Mouse (Mus musculus) heart, adult 2 months (tissue): Measurements from ENCODE around the gene Epo. TPM values are rescaled to one million over a fixed set of nuclear protein-coding genes. Genes with fewer than 3 reads are reported as not detected.

Experiments used
- DNase-seq, 2 experiments: peaks; one replicate each; pipeline ENCODE4 v3.0.0; 2021
- H3K27ac ChIP-seq: fragments of 200-600 bp; 2 replicates; pipeline ENCODE4 v1.8.1; 2022
- H3K27me3 ChIP-seq: fragments of 200-500 bp; 2 replicates; pipeline ENCODE4 v1.6.1; 2012; ENCODE audit warnings: mild to moderate bottlenecking, low read length, inconsistent platforms, mixed read lengths; ENCODE audit not compliant: control insufficient read depth, insufficient read depth
- H3K36me3 ChIP-seq: fragments of 200-500 bp; 2 replicates; pipeline ENCODE4 v1.6.1; 2012; ENCODE audit warnings: low read length, inconsistent platforms; ENCODE audit not compliant: control insufficient read depth, insufficient read depth
- H3K4me1 ChIP-seq: fragments of 200-500 bp; 2 replicates; pipeline ENCODE4 v1.6.1; 2011; ENCODE audit warnings: low read length; ENCODE audit not compliant: control insufficient read depth, insufficient read depth
- H3K4me3 ChIP-seq: fragments of 200-600 bp; 2 replicates; pipeline ENCODE4 v1.8.1; 2022
- H3K79me2 ChIP-seq: fragments of 200-500 bp; replicated peaks from 2 replicates; pipeline ENCODE4 v1.6.1; 2012; ENCODE audit warnings: mild to moderate bottlenecking, inconsistent platforms, low read length, moderate library complexity, mixed read lengths; ENCODE audit not compliant: control insufficient read depth, insufficient read depth
- H3K9ac ChIP-seq: fragments of 200-500 bp; 2 replicates; pipeline ENCODE4 v1.6.1; 2012; ENCODE audit warnings: low read depth, mild to moderate bottlenecking, control low read depth, inconsistent platforms, low read length, mixed read lengths
- CTCF ChIP-seq: fragments of 200-600 bp; IDR thresholded peaks from 2 replicates; pipeline ENCODE4 v1.8.1; 2022; ENCODE audit warnings: antibody characterized with exemption, mild to moderate bottlenecking, moderate library complexity
- EP300 ChIP-seq: fragments of 200-500 bp; IDR thresholded peaks from 2 replicates; pipeline ENCODE4 v1.6.1; 2011; ENCODE audit warnings: low read depth, low read length, control low read depth; ENCODE audit not compliant: insufficient read depth
- POLR2A ChIP-seq: fragments of 200-500 bp; IDR thresholded peaks from 2 replicates; pipeline ENCODE4 v1.6.1; 2011; ENCODE audit warnings: mild to moderate bottlenecking, low read depth, low read length, control low read depth; ENCODE audit not compliant: insufficient read depth
- WGBS: fragments of 180-500 bp; shearing (Covaris S2); methylation state at CpG from one replicate; pipeline ENCODE4 v1.1.7; 2018; 5-methylcytosine and 5-hydroxymethylcytosine counted together
- intact Hi-C: fragments of 180-260 bp; cut with DNase I; formaldehyde crosslinking; loops from one replicate; pipeline ENCODE4 v1.15.1; 2025
- microRNA-seq, 2 experiments: library from miRNA; unstranded; fragments of <30 nt; microRNA quantifications; one replicate each; pipeline ENCODE4 v1.2.0; 2021
- polyA plus RNA-seq: library from polyadenylated mRNA; depleted of rRNA; stranded (reverse); fragments of >200 nt; gene quantifications from 2 replicates; pipeline ENCODE4 v1.2.3, GENCODE M21; 2012; rRNA removed
- total RNA-seq, 2 experiments: library from RNA; stranded (reverse); gene quantifications; 2 replicates each; pipeline ENCODE4 v1.2.3; 2021

Gene Epo
- total and polyA plus RNA-seq, 3 experiments = not detected

- Histone ChIP-seq H3K4me3 (no peak overlapping the region), H3K27ac (no peak overlapping the region), H3K36me3 (no peaks in the 10 kb centered on the region), H3K27me3 (no peaks in the 10 kb centered on the region), H3K79me2 (no peaks in the 10 kb centered on the region), H3K4me1 (no peaks in the 10 kb centered on the region), H3K9ac (no peak overlapping the region)
- TF ChIP-seq CTCF = no peak
- no peak for TF ChIP-seq EP300
- TF ChIP-seq POLR2A = no peak
- intact Hi-C loops = no loop called here
- no peak for DNase-seq
Observed at GRCm38 (mm10) chr5:137445536-137445935, 87.5 kb downstream of the Epo start.

GRCm38 (mm10) chr5:137440216-137440855, 92.7 kb downstream of the Epo start:
- intact Hi-C loops = no loop called here
- H3K9ac ChIP-seq = no peak overlapping the region
- H3K27me3 ChIP-seq = no peaks in the 10 kb centered on the region
- WGBS = 69% methylated on average over 11 of the region's 11 CpGs
- no peaks in the 10 kb centered on the region for H3K4me1 ChIP-seq
- no peak for DNase-seq
- no peak overlapping the region for H3K27ac ChIP-seq
- no peak for TF ChIP-seq CTCF
- TF ChIP-seq POLR2A = no peak
- TF ChIP-seq EP300 = no peak
- H3K79me2 ChIP-seq = no peaks in the 10 kb centered on the region
- H3K36me3 ChIP-seq = no peaks in the 10 kb centered on the region
- H3K4me3 ChIP-seq = no peak overlapping the region

GRCm38 (mm10) chr5:137433889-137434288, 99.2 kb downstream of the Epo start:
- Histone ChIP-seq H3K9ac (no peak overlapping the region), H3K4me3 (no peak overlapping the region), H3K36me3 (no peaks in the 10 kb centered on the region), H3K27me3 (no peaks in the 10 kb centered on the region), H3K79me2 (no peaks in the 10 kb centered on the region), H3K27ac (no peak overlapping the region), H3K4me1 (no peaks in the 10 kb centered on the region)
- DNase-seq = no peak
- intact Hi-C loops = no loop called here
- 44% methylated on average over 6 of the region's 6 CpGs for WGBS
- no peak for TF ChIP-seq CTCF
- no peak for TF ChIP-seq POLR2A
- TF ChIP-seq EP300 = no peak

Small RNAs within 50 kb of the gene (microRNA-seq; reads per million reads assigned to microRNA genes)
- 0.39 to 0.56 reads per million in 2 experiments for gene Mir6418

Other genes with a start within 250 kb of the Epo start
- 1 to 10 TPM; 1.5 to 2.2 TPM for gene Ache, start 245.7 kb downstream of the Epo start, total RNA-seq
- gene Ache, start 245.7 kb downstream of the Epo start, polyA plus RNA-seq = 3.5 and 4.9 TPM in 2 replicates
- 1 to 10 TPM; 8.1 to 8.8 TPM for gene Ufsp1, start 238.6 kb downstream of the Epo start, total RNA-seq
- gene Ufsp1, start 238.6 kb downstream of the Epo start, polyA plus RNA-seq = 11.8 and 12.8 TPM in 2 replicates
- 10 to 100 TPM; 60.5 to 66.4 TPM for gene Srrt, start 225.6 kb downstream of the Epo start, total RNA-seq
- gene Srrt, start 225.6 kb downstream of the Epo start, polyA plus RNA-seq = 63.9 and 74.2 TPM in 2 replicates
- gene Trip6, start 218.8 kb downstream of the Epo start, total RNA-seq = 10 to 100 TPM; 12.5 to 13.6 TPM
- gene Trip6, start 218.8 kb downstream of the Epo start, polyA plus RNA-seq = 23.5 and 24.2 TPM in 2 replicates
- gene Slc12a9, start 199.6 kb downstream of the Epo start, total RNA-seq = 1 to 10 TPM; 1.7 to 2.2 TPM
- 6.0 and 8.9 TPM in 2 replicates for gene Slc12a9, start 199.6 kb downstream of the Epo start, polyA plus RNA-seq
- 10 to 100 TPM; 45.9 to 53.9 TPM for gene Ephb4, start 183.1 kb downstream of the Epo start, total RNA-seq
- 35.2 and 51.8 TPM in 2 replicates for gene Ephb4, start 183.1 kb downstream of the Epo start, polyA plus RNA-seq
- not detected for gene Zan, start 56.2 kb downstream of the Epo start, total RNA-seq
- gene Zan, start 56.2 kb downstream of the Epo start, polyA plus RNA-seq = under 0.01 and 0.02 TPM in 2 replicates
- 10 to 100 TPM; 13.4 to 13.9 TPM for gene Pop7, start 30.7 kb downstream of the Epo start, total RNA-seq
- gene Pop7, start 30.7 kb downstream of the Epo start, polyA plus RNA-seq = 22.7 and 25.6 TPM in 2 replicates
- gene Gigyf1, start 14.7 kb downstream of the Epo start, total RNA-seq = 10 to 100 TPM; 24.4 to 29.1 TPM
- gene Gigyf1, start 14.7 kb downstream of the Epo start, polyA plus RNA-seq = 19.6 and 21.0 TPM in 2 replicates
- gene Gnb2, start 268 bp upstream of the Epo start, total RNA-seq = 100 to 1,000 TPM; 222 to 249 TPM
- gene Gnb2, start 268 bp upstream of the Epo start, polyA plus RNA-seq = 395 and 448 TPM in 2 replicates
- not detected for gene Actl6b, start 20.3 kb upstream of the Epo start, total RNA-seq
- 0.32 TPM in 1 of 2 replicates, not detected in the other for gene Actl6b, start 20.3 kb upstream of the Epo start, polyA plus RNA-seq
- under 1 TPM in 1 of 2 experiments, not detected in 1; 0.09 TPM for gene Tfr2, start 36.6 kb upstream of the Epo start, total RNA-seq
- 0.29 and 0.35 TPM in 2 replicates for gene Tfr2, start 36.6 kb upstream of the Epo start, polyA plus RNA-seq
- 10 to 100 TPM; 10.7 to 16.3 TPM for gene Mospd3, start 67.8 kb upstream of the Epo start, total RNA-seq
- gene Mospd3, start 67.8 kb upstream of the Epo start, polyA plus RNA-seq = 20.7 and 32.3 TPM in 2 replicates
- gene Pcolce, start 80.5 kb upstream of the Epo start, total RNA-seq = 10 to 100 TPM; 35.9 to 50.8 TPM
- gene Pcolce, start 80.5 kb upstream of the Epo start, polyA plus RNA-seq = 87.0 and 109 TPM in 2 replicates
- gene Fbxo24, start 95.8 kb upstream of the Epo start, total RNA-seq = under 1 TPM; 0.13 to 0.34 TPM
- 0.29 and 0.35 TPM in 2 replicates for gene Fbxo24, start 95.8 kb upstream of the Epo start, polyA plus RNA-seq
- gene Lrch4, start 95.9 kb upstream of the Epo start, total RNA-seq = 10 to 100 TPM; 17.1 to 20.0 TPM
- 24.8 and 29.1 TPM in 2 replicates for gene Lrch4, start 95.9 kb upstream of the Epo start, polyA plus RNA-seq
- gene Gm20605, start 95.9 kb upstream of the Epo start, total RNA-seq = 1 to 10 TPM; 2.8 to 4.3 TPM
- 7.3 and 9.5 TPM in 2 replicates for gene Gm20605, start 95.9 kb upstream of the Epo start, polyA plus RNA-seq
- 1 to 10 TPM; 1.5 to 2.0 TPM for gene Sap25, start 108.1 kb upstream of the Epo start, total RNA-seq
- gene Sap25, start 108.1 kb upstream of the Epo start, polyA plus RNA-seq = 25.2 and 34.9 TPM in 2 replicates
- gene Irs3, start 112.5 kb upstream of the Epo start, total RNA-seq = under 1 TPM; 0.34 to 0.73 TPM
- gene Irs3, start 112.5 kb upstream of the Epo start, polyA plus RNA-seq = 0.91 and 2.2 TPM in 2 replicates
- gene Agfg2, start 151.5 kb upstream of the Epo start, total RNA-seq = 10 to 100 TPM; 15.6 to 19.1 TPM
- 11.9 and 12.5 TPM in 2 replicates for gene Agfg2, start 151.5 kb upstream of the Epo start, polyA plus RNA-seq
- 1 to 10 TPM in 1 of 2 experiments, under 1 TPM in 1; 0.94 to 1.2 TPM for gene Nyap1, start 208.4 kb upstream of the Epo start, total RNA-seq
- 1.6 and 1.7 TPM in 2 replicates for gene Nyap1, start 208.4 kb upstream of the Epo start, polyA plus RNA-seq
- gene Tsc22d4, start 212.5 kb upstream of the Epo start, total RNA-seq = 100 to 1,000 TPM; 254 to 258 TPM
- 223 and 251 TPM in 2 replicates for gene Tsc22d4, start 212.5 kb upstream of the Epo start, polyA plus RNA-seq
- 10 to 100 TPM in 1 of 2 experiments, 1 to 10 TPM in 1; 7.4 to 10.8 TPM for gene Ppp1r35, start 245.6 kb upstream of the Epo start, total RNA-seq
- gene Ppp1r35, start 245.6 kb upstream of the Epo start, polyA plus RNA-seq = 6.8 and 12.0 TPM in 2 replicates